Mouse (Mus musculus) bone marrow macrophage, adult 2 months (primary cell): ENCODE measurements around the gene Cox4i1.
A peak's percentile ranks its signal among the peaks of the same experiment; 100 is the strongest.

Source experiments
- CTCF ChIP-seq: IDR thresholded peaks from 2 replicates; pipeline ENCODE4 v1.5.1; 2012; ENCODE audit warnings: low read depth, mild to moderate bottlenecking, low read length, moderate library complexity
- POLR2A ChIP-seq: IDR thresholded peaks from 2 replicates; pipeline ENCODE4 v1.6.1; 2012; ENCODE audit warnings: mild to moderate bottlenecking, low read depth, low read length, borderline replicate concordance

DNA sequence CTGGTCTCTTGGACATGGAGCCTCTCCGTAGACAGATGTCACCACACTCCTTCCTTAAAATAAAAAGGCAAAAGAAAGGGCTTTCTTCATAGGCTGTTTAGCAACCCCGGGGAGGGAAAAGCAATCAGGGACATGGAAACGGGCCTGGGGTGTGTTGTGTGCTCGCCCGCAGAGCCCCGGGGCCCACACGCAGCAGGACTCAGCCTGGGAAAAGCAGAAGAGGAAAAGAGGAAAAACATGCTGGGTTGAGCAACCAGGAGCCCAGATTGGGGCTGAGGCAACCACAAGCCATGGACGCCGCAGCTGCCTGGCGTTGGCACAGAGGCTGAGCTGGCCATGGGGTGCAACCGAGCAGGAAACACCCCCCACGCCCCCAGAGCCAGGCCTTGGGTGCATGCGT is 18.0 kb downstream of the Cox4i1 start:
- TF ChIP-seq POLR2A (0 out of 2 replicates have a peak, but pooled peaks have one; percentile 36), CTCF (no peak)
